12 mouse cellular contexts compared by ENCODE assay signal in genomic region chr9:47226476-47227271, GRCm38 (mm10).
DNase-seq lines count a peak whose midpoint lies in the region; ATAC-seq and TF ChIP-seq lines count a peak whose summit lies in the region.
"Had no signal": no experiment of that assay in that cellular context is flagged by ENCODE, and none has a peak within 500 bp of the region (broad histone marks: within the 10 kb centered on the region; RNA-seq: fewer than 3 reads in every experiment).

No protein-coding gene starts in this region.

- no peak for ATAC-seq in lung, postnatal 0 days
- no peak for ATAC-seq in liver, embryonic 11.5 days (replicated peaks; ENCODE audit: low FRiP score)
- ATAC-seq: CD4-positive, CD25-positive, alpha-beta regulatory T cell, adult 4 months; liver, postnatal 0 days had no signal

- no peak overlapping the region for H3K9ac ChIP-seq in lung, postnatal 0 days (replicated peaks; ENCODE audit: low read depth)
- H3K9ac ChIP-seq in liver, embryonic 11.5 days (ENCODE audit: low read depth, low read length), result no peak overlapping the region
- H3K9ac ChIP-seq: heart, embryonic 12.5 days; liver, postnatal 0 days had no signal

- peak; percentile 15 for DNase-seq in gastrocnemius, adult 2 months
- no peak for DNase-seq in gastrocnemius, adult 8-10 months (ENCODE audit: low spot score in 2 of 2)
- DNase-seq in ZHBTc4 (ENCODE audit: low read depth, low spot score) (peak; percentile 5), MN1 (ENCODE audit: low spot score) (no peak)
- peak; percentile 94 for DNase-seq in cerebellum, adult 9-10 months
- peak; percentile 11 for DNase-seq in lung, postnatal 0 days (ENCODE audit: low spot score)
- no peak for DNase-seq in thymus, adult 2 months
- no peak for DNase-seq in liver, embryonic 11.5 days (ENCODE audit: low spot score)
- DNase-seq: liver, postnatal 0 days had no signal

- no peak for TF ChIP-seq POLR2A in thymus, adult 2 months (IDR thresholded peaks at IDR 0.05; ENCODE audit: control insufficient read depth, extremely low read depth, insufficient read depth, low read length, poor library complexity)

- no peaks in the 10 kb centered on the region for H3K9me3 ChIP-seq in lung, postnatal 0 days (ENCODE audit: low read length)
- H3K9me3 ChIP-seq in liver, embryonic 11.5 days (ENCODE audit: control insufficient read depth, low read length), result no peaks in the 10 kb centered on the region
- H3K9me3 ChIP-seq: forebrain, embryonic 10.5 days; heart, embryonic 12.5 days had no signal

- no peak for TF ChIP-seq CTCF in gastrocnemius, adult 2 months (IDR thresholded peaks at IDR 0.05)
- TF ChIP-seq CTCF in lung, postnatal 0 days (IDR thresholded peaks at IDR 0.05), result peak; percentile 32
- no peak for TF ChIP-seq CTCF in thymus, adult 2 months (IDR thresholded peaks at IDR 0.05; ENCODE audit: borderline replicate concordance, control insufficient read depth, extremely low read depth, insufficient read depth, low read length, poor library complexity)

- no peak overlapping the region for H3K27ac ChIP-seq in gastrocnemius, adult 2 months
- H3K27ac ChIP-seq in lung, postnatal 0 days (ENCODE audit: low read length), result no peak overlapping the region
- no peak overlapping the region for H3K27ac ChIP-seq in thymus, adult 2 months (ENCODE audit: control insufficient read depth, insufficient read depth, low read length)
- H3K27ac ChIP-seq in liver, embryonic 11.5 days (ENCODE audit: low read depth, low read length), result no peak overlapping the region
- H3K27ac ChIP-seq: forebrain, embryonic 10.5 days had no signal

- no peaks in the 10 kb centered on the region for H3K27me3 ChIP-seq in lung, postnatal 0 days (replicated peaks; ENCODE audit: insufficient read depth, low read length)
- H3K27me3 ChIP-seq in thymus, adult 2 months (ENCODE audit: control insufficient read depth, insufficient read depth, low read length), result no peaks in the 10 kb centered on the region
- H3K27me3 ChIP-seq in liver, embryonic 11.5 days (replicated peaks; ENCODE audit: control insufficient read depth, insufficient read depth, low read length), result no peaks in the 10 kb centered on the region

- no peaks in the 10 kb centered on the region for H3K36me3 ChIP-seq in lung, postnatal 0 days (ENCODE audit: insufficient read depth, low read length)
- no peaks in the 10 kb centered on the region for H3K36me3 ChIP-seq in thymus, adult 2 months (ENCODE audit: control insufficient read depth, insufficient read depth, low read length)
- H3K36me3 ChIP-seq in liver, embryonic 11.5 days (ENCODE audit: control insufficient read depth, insufficient read depth, low read length), result no peaks in the 10 kb centered on the region
- H3K36me3 ChIP-seq: forebrain, embryonic 10.5 days; heart, embryonic 12.5 days had no signal

- TF ChIP-seq EP300 in lung, postnatal 0 days (IDR thresholded peaks at IDR 0.05), result no peak

- no peak overlapping the region for H3K4me3 ChIP-seq in gastrocnemius, adult 2 months
- H3K4me3 ChIP-seq in lung, postnatal 0 days (ENCODE audit: low read depth, low read length), result no peak overlapping the region
- H3K4me3 ChIP-seq in thymus, adult 2 months (ENCODE audit: control insufficient read depth, insufficient read depth, low read length), result no peak overlapping the region
- no peak overlapping the region for H3K4me3 ChIP-seq in liver, embryonic 11.5 days (ENCODE audit: low read depth, low read length)
- H3K4me3 ChIP-seq: forebrain, embryonic 10.5 days; heart, embryonic 12.5 days had no signal

- H3K4me1 ChIP-seq in lung, postnatal 0 days (ENCODE audit: insufficient read depth, low read depth, low read length), result no peaks in the 10 kb centered on the region
- H3K4me1 ChIP-seq in thymus, adult 2 months (replicated peaks; ENCODE audit: control insufficient read depth, insufficient read depth, low read length), result no peaks in the 10 kb centered on the region
- H3K4me1 ChIP-seq in liver, embryonic 11.5 days (replicated peaks; ENCODE audit: control insufficient read depth, insufficient read depth, low read length), result no peaks in the 10 kb centered on the region
- H3K4me1 ChIP-seq: forebrain, embryonic 10.5 days; heart, embryonic 12.5 days had no signal

- H3K4me2 ChIP-seq in lung, postnatal 0 days (replicated peaks; ENCODE audit: low read depth, low read length), result no peak overlapping the region
- H3K4me2 ChIP-seq in liver, embryonic 11.5 days, result no peak overlapping the region
- H3K4me2 ChIP-seq: heart, embryonic 12.5 days had no signal

- WGBS in lung, postnatal 0 days, result 79% methylated on average over 16 of the region's 16 CpGs
- WGBS in thymus, adult 2 months, result 92% methylated on average over 16 of the region's 16 CpGs
- 84% methylated on average over 16 of the region's 16 CpGs for WGBS in liver, embryonic 11.5 days

- intact Hi-C loops in gastrocnemius, adult 2 months (cut with DNase I), result no loop called here

Comparison
In these comparisons a context has a peak if more than half of its experiments do, and no peak if none do; other contexts are left out.
1. DNase-seq: peak in gastrocnemius, adult 2 months (single experiment), ZHBTc4 (single experiment), cerebellum, adult 9-10 months (single experiment) and lung, postnatal 0 days (single experiment); none in gastrocnemius, adult 8-10 months (0 of 2), thymus, adult 2 months (single experiment), MN1 (single experiment) and liver, embryonic 11.5 days (single experiment).